Comparison of ENCODE assay signal across 12 mouse cellular contexts in genomic region chr13:12283826-12284225, GRCm38 (mm10). TPM values are rescaled to one million over a fixed set of nuclear protein-coding genes. Genes with fewer than 3 reads are reported as not detected.
DNase-seq lines count a peak whose midpoint lies in the region; ATAC-seq and TF ChIP-seq lines count a peak whose summit lies in the region.
"Had no signal": no experiment of that assay in that cellular context is flagged by ENCODE, and none has a peak within 500 bp of the region (broad histone marks: within the 10 kb centered on the region; RNA-seq: fewer than 3 reads in every experiment).

No protein-coding gene starts in this region.

- 59% methylated on average over 3 of the region's 3 CpGs for WGBS in kidney, adult 2 months
- 84% methylated on average over 3 of the region's 3 CpGs for WGBS in forebrain, embryonic 10.5 days

- no peaks in the 10 kb centered on the region for H3K27me3 ChIP-seq in kidney, adult 2 months (replicated peaks; ENCODE audit: control insufficient read depth, insufficient read depth, low read length)
- H3K27me3 ChIP-seq in Patski, result no peaks in the 10 kb centered on the region
- H3K27me3 ChIP-seq in forebrain, embryonic 10.5 days (ENCODE audit: poor library complexity, severe bottlenecking), result no peaks in the 10 kb centered on the region
- H3K27me3 ChIP-seq: limb, embryonic 13.5 days had no signal

- CTCF ChIA-PET in Patski (lab: Charles Lee), result interaction anchor here (0.8 to 1.5 kb wide), 2 partner anchors 73 to 81 kb away, joined by 3 read pairs; no protein-coding TSS in a partner anchor

- peak; percentile 66 for DNase-seq in kidney, adult 2 months
- DNase-seq in kidney, postnatal 10 days, result no peak
- no peak for DNase-seq in Patski (ENCODE audit: low read depth, low spot score)
- peak; percentile 59 to 87 for DNase-seq in heart, adult 18-20 months
- DNase-seq in heart, postnatal 14 days, result peak; percentile 47 to 48
- DNase-seq in cerebellum, postnatal 10 days, result no peak
- no peak for DNase-seq in urinary bladder, postnatal 25 days (ENCODE audit: low spot score)
- no peak for DNase-seq in forebrain, embryonic 10.5 days (ENCODE audit: extremely low spot score, low spot score)
- DNase-seq: layer of hippocampus, adult 9-11 months; thymus, adult 2 months had no signal

- no peaks in the 10 kb centered on the region for H3K9me3 ChIP-seq in forebrain, embryonic 10.5 days
- H3K9me3 ChIP-seq: limb, embryonic 13.5 days had no signal

- ATAC-seq in Patski, result peak; percentile 76
- ATAC-seq: hindbrain, postnatal 0 days had no signal

- peaks cover 2% of the 10 kb centered on the region; the same call in 1 of the 2 replicates for H3K4me1 ChIP-seq in kidney, adult 2 months (ENCODE audit: control insufficient read depth, insufficient read depth, low read length)
- H3K4me1 ChIP-seq in forebrain, embryonic 10.5 days, result no peaks in the 10 kb centered on the region
- H3K4me1 ChIP-seq: limb, embryonic 13.5 days had no signal

- no peak overlapping the region for H3K4me3 ChIP-seq in kidney, adult 2 months (ENCODE audit: insufficient read depth, low read depth, low read length)
- H3K4me3 ChIP-seq in forebrain, embryonic 10.5 days, result no peak overlapping the region
- H3K4me3 ChIP-seq: limb, embryonic 13.5 days had no signal

- no peaks in the 10 kb centered on the region for H3K36me3 ChIP-seq in kidney, adult 2 months (ENCODE audit: control insufficient read depth, insufficient read depth, low read length)
- H3K36me3 ChIP-seq in forebrain, embryonic 10.5 days (replicated peaks), result no peaks in the 10 kb centered on the region; the same call in 1 of the 2 replicates
- H3K36me3 ChIP-seq: limb, embryonic 13.5 days had no signal

- intact Hi-C loops in heart, postnatal 14 days (cut with DNase I), result no loop called here

- TF ChIP-seq POLR2A in kidney, adult 2 months (IDR thresholded peaks at IDR 0.05; ENCODE audit: low read depth, low read length), result no peak

- no peak for TF ChIP-seq CTCF in kidney, adult 2 months (conservative IDR thresholded peaks at IDR 0.05; ENCODE audit: insufficient read depth, insufficient read length, low read depth, low read length)
- TF ChIP-seq CTCF in Patski (IDR thresholded peaks at IDR 0.05), result no peak

- in situ Hi-C loops in Patski (cut with MboI; ENCODE audit: low pct_unique_long_range_greater_than_20kb), result no loop called here

- peak overlapping the region; percentile 52; the same call in 1 of the 2 replicates for H3K27ac ChIP-seq in kidney, adult 2 months (ENCODE audit: insufficient read depth, low read depth, low read length)
- H3K27ac ChIP-seq in forebrain, embryonic 10.5 days, result no peak overlapping the region
- H3K27ac ChIP-seq: hindbrain, postnatal 0 days; limb, embryonic 13.5 days had no signal

- POLR2A ChIA-PET in Patski (lab: Charles Lee), result no interaction called here

RNA-seq across cellular contexts. Expression of gene Mtr, which starts 25.9 kb away (rescaled TPM):
- polyA plus RNA-seq in kidney, adult 2 months (2012; rRNA removed), result 6.6 and 7.4 TPM in 2 replicates
- polyA plus RNA-seq in Patski (2021), result 27.2 TPM
- total RNA-seq in heart, adult 18-20 months (2021), result 100 to 1,000 TPM in 1 of 2 experiments, 10 to 100 TPM in 1; 95.0 to 113 TPM
- total RNA-seq in heart, postnatal 14 days (2021), result 10 to 100 TPM; 56.9 to 59.5 TPM
- polyA plus RNA-seq in forebrain, embryonic 10.5 days (2016; fragmentation: Nextera tagmentation; extraction: Ambion mirVana), result 20.5 and 24.8 TPM in 2 replicates

RNA-seq across cellular contexts. Expression of gene Actn2, which starts 56.7 kb away (rescaled TPM):
- 2.3 and 25.0 TPM in 2 replicates for polyA plus RNA-seq in kidney, adult 2 months (2012; rRNA removed)
- 0.33 TPM for polyA plus RNA-seq in Patski (2021)
- 1,000 to 10,000 TPM; 1,714 to 1,786 TPM for total RNA-seq in heart, adult 18-20 months (2021)
- total RNA-seq in heart, postnatal 14 days (2021), result 1,000 to 10,000 TPM; 1,811 to 1,984 TPM
- polyA plus RNA-seq in forebrain, embryonic 10.5 days (2016; fragmentation: Nextera tagmentation; extraction: Ambion mirVana), result 1.8 and 2.2 TPM in 2 replicates

Comparison
In these comparisons a context has a peak if more than half of its experiments do, and no peak if none do; other contexts are left out.
1. DNase-seq: peak in kidney, adult 2 months (single experiment), heart, adult 18-20 months (2 of 2) and heart, postnatal 14 days (2 of 2); none in kidney, postnatal 10 days (single experiment), Patski (single experiment), cerebellum, postnatal 10 days (0 of 2), urinary bladder, postnatal 25 days (single experiment) and forebrain, embryonic 10.5 days (single experiment).